Mouse (Mus musculus) gonadal fat pad, adult 2 months (tissue): Measurements from ENCODE around the gene C1rl. TPM values are rescaled to one million over a fixed set of nuclear protein-coding genes. Genes with fewer than 3 reads are reported as not detected.
"Not testable (repeated sequence)": the region's sequence is repeated elsewhere in the genome, so short reads cannot be mapped to it uniquely, and the experiment has no call there.

Experiments
- DNase-seq: peaks from one replicate; pipeline ENCODE4 v3.0.0-alpha.2; 2012; ENCODE audit warnings: low read depth
- polyA plus RNA-seq: library from polyadenylated mRNA; depleted of rRNA; stranded (reverse); fragments of >200 nt; gene quantifications from 2 replicates; pipeline ENCODE4 v1.2.3, GENCODE M21; 2012; rRNA removed

C1rl gene
- polyA plus RNA-seq, result 4.0 and 4.1 TPM in 2 replicates

GRCm38 (mm10) chr6:124492842-124493561 is at the start of gene C1rl:
Gene C1rl (plus strand): TSS chr6:124493113.
- DNase-seq, result no peak

- no peak for DNase-seq
These were observed 49.6 kb upstream of the C1rl start for GRCm38 (mm10) chr6:124443338-124443737.

GRCm38 (mm10) chr6:124446024-124446423 is 46.9 kb upstream of the C1rl start:
- DNase-seq, result no peak

- DNase-seq, result no peak
These were observed 46.5 kb upstream of the C1rl start for GRCm38 (mm10) chr6:124446459-124446858.

- no peak for DNase-seq
These were observed 45.6 kb upstream of the C1rl start for GRCm38 (mm10) chr6:124447356-124447755.

GRCm38 (mm10) chr6:124448186-124448852 is 44.6 kb upstream of the C1rl start:
- no peak for DNase-seq

- DNase-seq, result no peak
These were observed 43.8 kb upstream of the C1rl start for GRCm38 (mm10) chr6:124448959-124449667.

GRCm38 (mm10) chr6:124449668-124450383 is 43.1 kb upstream of the C1rl start:
- no peak for DNase-seq

GRCm38 (mm10) chr6:124451995-124452394 is 40.9 kb upstream of the C1rl start:
- DNase-seq, result no peak

- no peak for DNase-seq
These were observed 39.2 kb upstream of the C1rl start for GRCm38 (mm10) chr6:124453756-124454155.

- DNase-seq, result no peak
These were observed 36.7 kb upstream of the C1rl start for GRCm38 (mm10) chr6:124456243-124456642.

- DNase-seq, result no peak
These were observed 35.1 kb upstream of the C1rl start for GRCm38 (mm10) chr6:124457827-124458226.

- DNase-seq, result no peak
These were observed 34.4 kb upstream of the C1rl start for GRCm38 (mm10) chr6:124458505-124458904.

GRCm38 (mm10) chr6:124459388-124459787 is 33.5 kb upstream of the C1rl start:
- DNase-seq, result no peak

GRCm38 (mm10) chr6:124463881-124464291 is 29.0 kb upstream of the C1rl start:
- DNase-seq, result no peak

- no peak for DNase-seq
These were observed 28.3 kb upstream of the C1rl start, which contains the start of gene Clstn3 for GRCm38 (mm10) chr6:124464305-124465271. Gene Clstn3 (minus strand): TSS chr6:124464794.

- no peak for DNase-seq
These were observed 27.6 kb upstream of the C1rl start for GRCm38 (mm10) chr6:124465299-124465698.

- DNase-seq, result no peak
These were observed 27.2 kb upstream of the C1rl start for GRCm38 (mm10) chr6:124465729-124466128.

GRCm38 (mm10) chr6:124471121-124471520 is 21.8 kb upstream of the C1rl start:
- no peak for DNase-seq

- not testable (repeated sequence) for DNase-seq
These were observed 20.9 kb upstream of the C1rl start for GRCm38 (mm10) chr6:124471783-124472638.
